Mouse (Mus musculus): ENCODE measurements around the gene Ptpn9. TPM values are rescaled to one million over a fixed set of nuclear protein-coding genes. Genes with fewer than 3 reads are reported as not detected.

Gene Ptpn9
- total RNA-seq, 4 experiments from 2014 or later: 24.8 to 31.1 (median 28.4) TPM

Other genes starting within 250 kb of the Ptpn9 start
- gene Lingo1, start 198.5 kb upstream of the Ptpn9 start, total RNA-seq (2022): 100 to 1,000 TPM; 226 to 270 (median 251) TPM
- not detected for gene Odf3l1, start 130.2 kb upstream of the Ptpn9 start, total RNA-seq (2022)
- 10 to 100 TPM; 17.3 to 21.8 (median 19.3) TPM for gene Cspg4, start 129.9 kb upstream of the Ptpn9 start, total RNA-seq (2022)
- 10 to 100 TPM in 2 of 4 experiments, 1 to 10 TPM in 2; 9.8 to 11.6 (median 10.1) TPM for gene Snx33, start 66.6 kb upstream of the Ptpn9 start, total RNA-seq (2022)
- 10 to 100 TPM; 47.3 to 59.9 (median 56.1) TPM for gene Imp3, start 57.4 kb upstream of the Ptpn9 start, total RNA-seq (2022)
- gene Snupn, start 44.0 kb upstream of the Ptpn9 start, total RNA-seq (2022): 10 to 100 TPM; 14.4 to 17.1 (median 14.9) TPM
- 10 to 100 TPM; 26.9 to 48.2 (median 41.3) TPM for gene Sin3a, start 77.1 kb downstream of the Ptpn9 start, total RNA-seq (2022)
- gene Man2c1, start 135.8 kb downstream of the Ptpn9 start, total RNA-seq (2022): 100 to 1,000 TPM; 153 to 212 (median 175) TPM
- 10 to 100 TPM in 1 of 4 experiments, 1 to 10 TPM in 3; 9.4 to 10.4 (median 9.8) TPM for gene Neil1, start 153.4 kb downstream of the Ptpn9 start, total RNA-seq (2022)
- 10 to 100 TPM; 89.4 to 97.5 (median 92.1) TPM for gene Commd4, start 163.4 kb downstream of the Ptpn9 start, total RNA-seq (2022)
- gene Trcg1, start 241.6 kb downstream of the Ptpn9 start, total RNA-seq (2022): not detected

All from layer of hippocampus, adult 8-10 months (tissue).